Mouse (Mus musculus): ENCODE data around the gene Prkag1.
"Not testable (repeated sequence)": the region's sequence is repeated elsewhere in the genome, so short reads cannot be mapped to it uniquely, and the experiment has no call there.

Gene Prkag1

DNA sequence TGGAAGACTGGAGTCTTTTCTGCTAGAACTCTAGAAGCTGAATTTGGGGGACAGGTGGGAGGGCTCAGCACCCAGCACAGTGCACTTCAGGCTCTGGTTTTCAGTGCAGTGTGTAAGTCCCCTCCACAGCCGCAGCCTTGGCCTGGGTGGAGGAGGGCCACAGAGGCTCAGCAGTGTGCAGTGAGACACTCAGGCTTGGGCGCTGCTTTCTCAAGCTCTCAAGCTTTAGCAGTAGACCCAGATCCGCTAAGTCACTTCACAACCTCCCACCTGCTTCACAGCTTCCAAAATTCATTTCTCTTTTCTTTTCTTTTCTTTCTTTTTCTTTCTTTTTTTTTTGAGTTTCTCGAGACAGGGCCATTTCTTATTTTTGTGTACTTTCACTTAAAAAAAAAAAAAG is 10.4 kb downstream of the Prkag1 start:
- DNase-seq: no peak

DNA sequence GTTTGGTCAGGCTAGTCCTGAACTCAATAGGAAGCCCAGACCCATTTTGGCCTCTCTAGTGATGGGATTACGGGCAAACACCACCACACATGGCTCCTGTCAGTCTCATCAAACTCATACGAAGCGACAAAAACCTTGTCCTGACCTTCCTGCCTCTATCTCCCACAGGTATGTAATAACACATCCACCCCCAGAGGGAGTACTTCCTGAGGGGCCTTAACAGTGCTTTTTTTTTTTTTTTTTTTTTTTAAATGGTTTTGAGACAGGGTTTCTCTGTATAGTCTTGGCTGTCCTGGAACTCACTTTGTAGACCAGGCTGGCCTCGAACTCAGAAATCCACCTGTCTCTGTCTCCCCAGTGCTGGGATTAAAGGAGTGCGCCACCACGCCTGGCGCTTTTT is 13.2 kb downstream of the Prkag1 start:
- DNase-seq: no peak

DNA sequence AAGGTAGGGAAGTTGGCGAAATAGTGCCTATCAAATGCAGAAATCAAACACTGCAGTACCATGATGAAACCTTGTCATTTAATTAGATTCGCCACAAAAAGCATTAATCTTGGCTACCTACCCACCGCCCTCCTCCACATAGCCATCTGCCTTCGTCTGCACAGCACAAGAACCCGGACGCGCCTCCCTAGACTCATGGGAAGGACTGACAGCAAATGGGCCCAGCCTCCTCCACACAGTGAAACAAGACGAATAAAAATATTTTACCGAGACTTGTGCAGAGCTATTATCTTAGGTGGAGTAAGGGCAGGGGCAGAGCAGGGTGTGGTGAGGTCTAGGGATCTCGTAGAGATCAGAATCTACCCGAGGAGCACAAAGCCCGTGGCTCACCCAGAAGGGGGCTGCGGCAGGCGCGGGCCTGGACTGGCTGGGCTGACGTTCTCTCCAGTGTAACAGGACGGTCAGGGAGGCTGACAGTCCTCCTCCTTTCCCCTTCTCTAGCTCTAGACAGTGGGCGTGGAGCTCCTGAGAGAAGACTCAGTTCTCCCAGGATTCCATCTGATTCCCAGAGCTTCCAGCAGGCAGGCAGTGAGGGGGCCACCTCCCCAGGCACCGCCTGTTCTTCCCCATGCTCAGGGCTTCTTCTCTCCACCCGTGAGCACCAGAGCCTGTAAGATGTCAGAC is 18.4 kb downstream of the Prkag1 start:
- DNase-seq: no peak

DNA sequence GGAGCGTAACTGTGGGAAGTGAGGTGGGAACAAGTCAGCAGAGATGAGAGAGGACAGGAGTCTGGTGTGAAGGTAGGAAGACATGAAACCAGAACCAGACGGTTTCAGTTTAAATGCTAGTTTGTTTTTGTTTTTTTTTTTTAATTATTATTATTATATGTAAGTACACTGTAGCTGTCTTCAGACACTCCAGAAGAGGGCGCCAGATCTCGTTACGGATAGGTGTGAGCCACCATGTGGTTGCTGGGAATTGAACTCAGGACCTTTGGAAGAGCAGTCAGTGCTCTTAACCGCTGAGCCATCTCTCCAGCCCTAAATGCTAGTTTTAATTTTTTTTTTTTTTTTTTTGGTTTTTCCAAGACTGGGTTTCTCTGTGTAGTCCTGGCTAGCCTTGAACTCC is 21.1 kb downstream of the Prkag1 start:
- not testable (repeated sequence) for DNase-seq

DNA sequence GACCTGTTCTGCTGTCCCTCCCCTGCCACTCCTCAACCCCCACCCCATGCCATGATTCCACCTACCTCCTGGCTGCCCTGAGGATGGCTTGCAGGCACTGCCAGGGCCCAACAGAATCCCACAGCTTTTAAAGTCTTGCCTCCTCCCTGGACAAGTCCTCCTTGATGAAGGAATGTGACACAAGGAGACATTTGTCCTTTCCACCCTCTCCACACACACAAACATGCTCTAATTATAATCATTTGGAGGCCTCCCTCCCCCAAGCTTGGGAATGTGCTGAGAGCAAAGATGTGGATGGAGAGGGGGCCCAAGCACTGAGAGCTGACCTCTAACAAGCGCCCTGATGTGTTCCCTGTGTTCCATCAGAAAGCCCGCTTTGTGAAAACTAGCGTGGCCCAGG is 21.9 kb downstream of the Prkag1 start, which contains the start of gene Ddn:
Ddn (minus strand) TSS at position 101 of the 400 bp plus-strand sequence.
- DNase-seq: no peak

DNA sequence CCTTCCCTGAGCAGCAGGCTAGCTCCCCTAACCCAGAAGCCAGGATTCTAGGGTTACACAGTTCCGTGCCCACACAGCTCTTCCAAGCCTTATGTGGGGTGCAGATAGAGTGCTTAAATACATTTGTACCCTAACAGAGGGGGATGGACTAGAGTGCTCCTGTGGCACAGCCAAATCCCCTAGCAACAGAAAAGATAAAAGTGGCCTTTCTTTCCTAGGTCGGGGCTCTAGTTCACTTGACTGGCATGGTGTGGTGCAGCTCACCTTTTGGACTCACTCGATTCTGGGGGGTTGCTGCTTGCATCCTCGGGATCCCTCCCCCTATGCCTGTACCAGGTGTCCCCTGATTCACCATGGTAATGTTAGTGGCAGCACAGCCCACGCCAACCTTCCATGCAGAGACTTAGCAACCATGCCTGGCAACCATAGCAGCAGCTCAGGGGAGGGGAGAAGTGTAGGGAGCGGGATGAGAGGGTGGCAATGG is 22.6 kb downstream of the Prkag1 start:
- no peak for DNase-seq

DNA sequence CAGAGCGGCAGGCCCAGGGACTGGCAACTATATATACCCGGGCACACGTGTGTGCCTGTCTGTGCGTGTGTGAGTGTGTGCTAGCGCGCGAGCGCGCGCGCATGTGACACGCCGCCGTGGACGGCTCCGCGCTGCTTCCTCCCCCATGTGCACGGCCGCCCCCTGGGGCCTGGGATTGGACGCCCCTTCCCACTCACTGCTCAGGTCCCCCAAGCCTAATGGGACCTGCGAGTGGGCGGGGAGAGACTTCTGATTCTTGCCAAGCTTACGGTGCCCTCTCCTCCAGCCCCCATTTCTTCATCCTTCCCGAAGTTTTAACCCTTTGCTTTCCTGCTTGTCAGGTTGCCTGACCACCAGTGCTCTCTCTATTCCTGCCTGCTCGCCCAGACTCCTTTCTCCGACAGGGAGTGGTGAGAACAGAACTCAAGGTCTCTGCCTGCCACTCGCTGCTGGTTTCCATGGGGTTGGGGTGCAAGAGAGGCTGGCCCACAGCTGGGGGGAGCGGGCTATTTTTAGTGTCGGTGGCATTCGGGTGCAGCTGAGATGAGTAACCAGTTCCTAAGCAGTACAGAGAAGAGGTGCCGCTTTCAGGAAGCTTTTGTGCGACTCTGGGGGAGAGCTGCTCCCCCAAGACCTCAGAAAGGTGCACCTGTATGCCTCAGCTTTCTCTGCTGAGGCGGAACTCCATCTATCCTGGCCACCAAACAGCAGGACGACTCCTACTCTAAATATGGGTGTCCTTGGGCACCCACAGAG is 23.2 kb downstream of the Prkag1 start:
- DNase-seq: no peak

DNA sequence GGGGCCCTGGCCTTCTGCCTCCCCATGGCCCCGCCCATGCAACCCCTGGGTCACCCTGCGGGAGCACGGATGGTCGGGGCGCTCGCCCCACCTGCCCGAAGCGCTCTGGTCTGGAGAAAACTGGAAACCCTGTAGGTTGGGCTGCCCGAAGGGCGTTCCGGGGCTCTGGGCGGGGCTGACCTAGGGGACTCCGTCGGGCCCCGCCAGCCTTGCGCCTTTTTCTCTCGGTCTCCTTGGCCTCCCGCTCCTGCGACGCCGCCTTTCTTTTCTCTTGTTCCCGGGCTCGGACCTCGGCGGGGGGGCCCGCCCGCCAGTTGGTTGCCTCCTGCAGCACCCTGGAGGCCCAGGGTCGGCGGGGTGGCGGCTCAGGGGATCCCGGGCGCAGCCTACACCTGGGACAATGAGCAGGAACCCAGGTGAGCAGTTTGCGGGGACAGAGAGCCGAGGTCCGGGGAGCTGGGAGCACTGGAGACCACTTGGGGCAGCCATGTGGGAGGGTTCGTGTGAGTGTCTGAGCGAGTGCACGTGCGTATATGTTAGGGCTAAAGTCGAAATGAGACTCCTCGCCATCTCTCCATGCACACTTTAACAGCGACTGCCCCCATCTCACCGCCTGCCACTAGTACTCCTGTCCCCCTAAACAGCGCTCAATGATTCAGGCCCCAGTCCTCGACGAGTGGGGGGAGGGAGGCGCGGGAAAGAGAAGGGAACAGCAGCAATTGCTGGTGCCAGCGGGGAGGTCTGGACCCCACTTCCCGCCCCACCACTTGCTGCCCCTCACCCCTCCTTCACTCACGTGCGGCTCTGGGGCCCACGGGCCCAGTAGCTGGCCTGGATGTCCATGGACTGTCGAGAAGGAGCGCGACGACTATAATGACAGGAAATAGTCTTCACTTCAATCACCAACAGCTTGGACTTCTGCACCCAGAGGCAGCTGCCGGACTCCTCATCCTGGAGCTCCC is 24.2 kb downstream of the Prkag1 start:
- DNase-seq: no peak

DNA sequence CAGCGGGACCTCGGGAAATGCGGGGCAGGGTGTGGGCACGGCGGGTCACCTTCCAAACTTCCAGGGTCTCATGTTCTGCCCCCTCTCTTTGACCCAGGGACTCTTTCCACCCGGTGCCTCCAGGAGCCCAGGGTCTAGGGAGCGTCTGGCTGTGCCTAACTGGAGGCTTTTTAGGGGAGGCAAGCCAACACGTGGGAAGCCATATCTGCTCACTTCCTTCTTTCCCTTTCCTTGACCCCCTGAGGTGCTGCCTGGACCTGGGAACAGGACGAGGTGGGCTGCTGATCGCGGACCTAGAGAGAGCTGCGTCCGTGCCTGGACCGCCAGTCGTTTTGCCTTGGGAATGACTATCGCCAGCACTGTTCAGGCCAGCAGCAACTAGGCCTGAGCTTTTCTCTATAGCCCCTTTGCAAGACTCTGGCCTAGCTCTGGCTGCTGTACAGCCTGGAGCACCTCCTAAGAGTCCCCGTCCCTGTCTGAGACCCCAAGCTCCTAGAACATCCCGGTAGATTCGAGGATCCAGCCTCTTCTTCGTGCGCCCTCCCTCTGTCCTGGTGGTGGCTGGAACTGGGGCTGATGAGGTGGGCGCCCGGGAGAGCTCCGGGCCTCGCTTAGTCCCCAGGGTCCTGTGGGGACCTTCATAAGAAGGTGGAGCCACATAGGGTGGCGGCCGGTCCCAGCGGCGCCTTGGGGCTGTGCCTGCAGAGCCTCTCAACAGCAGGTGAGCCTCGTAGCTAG is 25.1 kb downstream of the Prkag1 start:
- no peak for DNase-seq

DNA sequence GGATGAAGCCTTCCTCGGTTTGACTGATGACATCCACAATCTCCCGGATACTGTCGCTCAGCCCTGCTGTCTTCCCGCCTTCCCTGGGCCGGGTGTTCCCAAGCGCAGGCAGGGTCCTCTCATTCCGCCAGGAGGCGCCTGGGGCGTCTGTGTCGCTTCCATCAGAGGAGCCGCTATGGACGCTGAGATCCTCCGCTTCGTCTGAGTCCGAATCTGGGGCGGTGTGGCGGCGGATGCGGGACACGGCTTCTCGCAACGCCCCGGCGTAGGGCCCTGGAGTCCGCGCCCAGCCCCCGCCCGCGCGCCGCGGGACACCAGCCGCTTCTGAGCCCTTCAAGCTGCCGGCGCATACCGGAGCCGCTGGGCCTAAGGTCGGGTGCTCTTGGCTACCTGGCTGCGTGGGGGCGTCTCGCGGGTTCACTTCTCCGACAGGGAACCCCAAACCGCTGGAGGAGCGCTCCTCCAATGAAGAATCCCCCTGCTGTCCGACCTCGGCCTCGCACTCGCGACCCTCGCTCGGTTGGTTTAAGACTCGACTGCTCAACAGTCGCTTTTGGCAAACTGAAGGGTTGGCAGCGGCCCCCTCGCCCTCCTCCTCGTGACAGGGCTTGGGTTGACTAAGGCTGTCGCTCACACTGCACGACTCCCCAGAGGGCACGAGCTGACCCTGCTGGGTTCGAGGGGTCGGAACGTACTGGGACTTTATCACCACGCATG is 25.8 kb downstream of the Prkag1 start:
- DNase-seq: peak; percentile 50

DNA sequence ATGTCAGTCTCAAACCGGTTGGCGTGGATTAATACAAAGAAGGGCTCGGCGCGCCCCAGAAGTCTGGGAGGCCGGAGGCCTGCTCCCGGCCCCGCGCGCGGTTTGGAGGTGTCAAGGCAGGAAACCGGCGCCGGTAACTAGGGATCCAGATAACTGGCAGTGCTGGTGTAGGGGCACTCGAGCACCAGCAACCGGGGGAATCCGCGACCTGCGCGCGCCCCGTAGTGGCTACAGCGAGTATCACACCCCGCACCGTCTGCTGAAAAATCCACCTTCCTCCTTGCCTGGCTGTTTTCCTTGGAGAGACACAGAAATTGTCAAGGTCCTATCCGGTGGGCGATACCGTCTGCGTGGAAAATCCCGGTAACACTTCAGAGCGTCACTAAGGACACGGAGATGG is 27.3 kb downstream of the Prkag1 start:
- DNase-seq: peak; percentile 81

DNA sequence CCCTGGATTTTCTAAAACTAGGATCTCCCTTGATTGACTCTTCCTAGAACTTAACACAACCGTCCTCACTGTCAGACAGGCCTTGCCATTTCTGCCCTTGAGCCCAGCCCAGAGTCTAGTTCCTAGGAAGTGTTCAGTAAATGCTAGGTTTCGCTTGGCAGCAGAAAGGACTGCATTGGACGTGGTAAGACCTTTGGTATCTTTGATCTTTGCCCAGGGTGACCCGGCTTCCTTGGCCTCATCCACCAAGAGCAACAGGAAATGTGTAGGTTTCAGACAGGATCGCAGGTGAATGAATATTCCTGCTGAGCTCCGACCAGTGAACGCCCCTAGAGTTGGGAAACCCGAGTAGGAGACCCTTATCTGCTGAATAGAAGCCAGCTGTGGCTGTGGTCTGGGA is 28.4 kb downstream of the Prkag1 start:
- no peak for DNase-seq

DNA sequence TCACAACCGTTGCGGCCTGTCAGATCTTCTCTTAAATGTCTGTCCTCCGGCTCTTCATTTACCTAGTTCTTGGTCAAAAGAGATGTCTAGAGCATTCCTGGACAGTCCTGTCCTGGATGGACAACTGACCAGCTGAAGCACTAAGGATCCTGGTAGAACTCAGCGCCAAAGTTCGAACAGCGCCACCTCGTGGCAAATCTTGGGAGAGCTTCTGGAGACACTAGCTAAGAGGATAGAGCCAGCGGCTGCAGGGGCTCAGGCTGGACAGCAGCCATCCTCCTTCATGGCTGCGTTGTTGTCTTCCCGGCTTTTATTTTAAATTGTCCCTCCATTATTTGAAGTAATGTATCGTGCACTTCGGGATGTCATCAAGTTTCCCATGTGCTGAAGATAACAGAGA is 31.9 kb downstream of the Prkag1 start:
- DNase-seq: peak; percentile 61

DNA sequence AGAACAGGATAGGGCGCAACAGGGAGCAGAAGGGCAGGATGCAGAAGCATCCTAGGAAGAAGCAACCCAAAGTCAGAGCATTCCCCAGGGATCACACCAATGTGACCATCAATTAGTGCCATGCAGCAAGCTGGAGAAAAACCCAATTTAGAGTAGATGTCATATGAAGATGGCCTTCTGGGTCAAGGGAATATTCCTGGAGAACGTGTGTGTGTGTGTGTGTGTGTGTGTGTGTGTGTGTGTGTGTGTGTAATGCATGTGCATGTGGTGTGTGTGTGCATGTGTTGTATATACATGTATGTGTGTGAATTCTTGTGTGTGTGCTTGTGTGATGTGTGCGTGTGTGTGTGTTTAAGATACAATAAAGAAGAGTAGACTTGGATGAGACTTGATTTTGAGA is 32.4 kb downstream of the Prkag1 start:
- DNase-seq: no peak

DNA sequence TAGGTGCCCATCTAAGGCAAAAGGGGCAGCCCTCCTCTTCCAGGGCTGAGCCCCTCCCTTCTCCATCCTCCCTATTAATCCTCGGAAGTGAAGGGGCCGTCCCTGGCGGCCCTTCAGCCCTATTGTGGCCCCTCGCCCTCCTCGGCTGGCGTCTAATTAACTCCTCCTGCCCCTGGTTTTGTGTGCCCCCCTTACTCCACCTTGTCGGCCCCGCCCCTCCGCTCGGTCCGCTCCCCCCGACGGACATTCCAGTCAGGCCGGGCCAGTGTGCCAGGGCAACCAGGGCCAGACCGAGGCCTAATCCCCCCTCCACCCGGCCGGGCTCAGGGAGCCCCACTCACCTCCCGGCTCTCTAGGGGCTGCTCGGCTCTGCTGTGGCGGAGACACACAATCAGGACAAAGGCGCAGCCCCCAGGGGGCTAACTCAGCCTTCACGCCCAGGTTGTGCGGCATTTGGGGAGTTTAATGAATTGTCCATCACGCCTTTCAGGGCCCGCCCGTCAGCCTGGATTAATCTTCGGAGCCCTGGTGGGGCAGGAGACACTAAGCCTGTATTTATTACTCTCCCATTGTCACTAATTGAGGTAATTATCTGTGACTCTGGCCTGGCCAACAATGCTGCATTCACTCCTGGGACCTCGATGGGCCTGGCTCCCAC is 33.4 kb downstream of the Prkag1 start:
- no peak for DNase-seq

DNA sequence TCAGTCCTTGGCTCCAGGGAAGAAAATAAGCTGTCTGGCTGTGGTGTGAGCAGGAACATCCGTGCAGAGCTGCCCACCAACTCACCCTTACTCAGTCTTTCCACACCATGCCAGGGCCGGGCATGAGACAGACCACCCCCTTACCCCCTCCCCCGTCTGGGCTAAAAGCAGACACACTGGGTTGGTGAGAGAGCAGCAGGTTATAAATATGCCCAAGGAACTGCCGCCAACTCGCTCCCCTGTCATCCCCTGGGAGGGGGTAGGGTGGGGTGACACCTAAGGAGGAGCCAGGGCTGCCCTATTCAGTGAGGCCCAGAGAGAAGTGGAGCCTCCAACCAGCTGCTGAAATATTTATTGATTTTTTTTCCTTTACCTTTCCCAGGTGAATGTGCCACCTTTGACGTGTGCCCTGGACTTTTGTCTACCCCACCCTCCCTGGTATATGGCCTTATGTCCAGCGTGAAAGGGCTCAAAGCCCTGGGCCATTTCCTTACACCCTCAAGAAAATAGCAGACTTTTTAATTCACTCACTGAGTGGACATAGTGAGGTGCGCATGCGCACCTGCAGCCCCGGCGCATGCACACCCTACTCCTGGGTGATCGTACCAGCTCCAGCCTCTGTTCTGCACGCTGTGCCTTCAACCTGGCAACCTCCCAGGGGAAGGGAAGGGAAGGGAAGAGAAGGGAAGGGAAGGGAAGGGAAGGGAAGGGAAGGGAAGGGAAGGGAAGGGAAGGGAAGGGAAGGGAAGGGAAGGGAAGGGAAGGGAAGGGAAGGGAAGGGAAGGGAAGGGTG is 34.3 kb downstream of the Prkag1 start:
- DNase-seq: no peak

DNA sequence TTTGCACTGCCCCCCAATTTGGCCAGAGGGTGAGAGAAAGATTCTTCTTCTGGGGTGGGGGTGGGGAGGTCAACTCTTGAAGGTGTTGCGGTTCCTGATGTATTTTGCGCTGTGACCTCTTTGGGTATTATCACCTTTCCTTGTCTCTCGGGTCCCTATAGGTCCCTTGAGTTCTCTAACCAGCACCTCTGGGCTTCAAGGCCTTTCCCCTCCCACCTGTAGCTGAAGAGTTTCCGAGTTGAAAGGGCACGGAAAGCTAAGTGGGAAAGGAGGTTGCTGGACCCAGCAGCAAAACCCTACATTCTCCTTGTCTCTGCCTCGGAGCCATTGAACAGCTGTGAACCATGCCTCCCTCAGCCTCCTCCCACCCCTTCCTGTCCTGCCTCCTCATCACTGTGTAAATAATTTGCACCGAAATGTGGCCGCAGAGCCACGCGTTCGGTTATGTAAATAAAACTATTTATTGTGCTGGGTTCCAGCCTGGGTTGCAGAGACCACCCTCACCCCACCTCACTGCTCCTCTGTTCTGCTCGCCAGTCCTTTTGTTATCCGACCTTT is 38.1 kb downstream of the Prkag1 start:
- DNase-seq: no peak

DNA sequence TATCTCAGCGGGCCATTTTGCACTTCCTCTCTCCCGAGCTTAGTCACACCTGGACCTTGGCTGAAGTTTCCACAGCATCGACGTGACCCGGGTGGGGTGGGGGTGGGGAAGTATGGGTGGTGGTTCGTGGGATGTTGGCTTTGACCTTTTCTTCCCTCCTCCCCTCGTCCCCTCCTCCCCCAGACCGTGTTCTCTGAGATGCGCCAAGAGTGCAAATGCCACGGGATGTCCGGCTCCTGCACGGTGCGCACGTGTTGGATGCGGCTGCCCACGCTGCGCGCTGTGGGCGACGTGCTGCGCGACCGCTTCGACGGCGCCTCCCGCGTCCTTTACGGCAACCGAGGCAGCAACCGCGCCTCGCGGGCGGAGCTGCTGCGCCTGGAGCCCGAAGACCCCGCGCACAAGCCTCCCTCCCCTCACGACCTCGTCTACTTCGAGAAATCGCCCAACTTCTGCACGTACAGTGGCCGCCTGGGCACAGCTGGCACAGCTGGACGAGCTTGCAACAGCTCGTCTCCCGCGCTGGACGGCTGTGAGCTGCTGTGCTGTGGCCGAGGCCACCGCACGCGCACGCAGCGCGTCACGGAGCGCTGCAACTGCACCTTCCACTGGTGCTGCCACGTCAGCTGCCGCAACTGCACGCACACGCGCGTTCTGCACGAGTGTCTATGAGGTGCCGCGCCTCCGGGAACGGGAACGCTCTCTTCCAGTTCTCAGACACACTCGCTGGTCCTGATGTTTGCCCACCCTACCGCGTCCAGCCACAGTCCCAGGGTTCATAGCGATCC is 38.9 kb downstream of the Prkag1 start:
- no peak for DNase-seq

DNA sequence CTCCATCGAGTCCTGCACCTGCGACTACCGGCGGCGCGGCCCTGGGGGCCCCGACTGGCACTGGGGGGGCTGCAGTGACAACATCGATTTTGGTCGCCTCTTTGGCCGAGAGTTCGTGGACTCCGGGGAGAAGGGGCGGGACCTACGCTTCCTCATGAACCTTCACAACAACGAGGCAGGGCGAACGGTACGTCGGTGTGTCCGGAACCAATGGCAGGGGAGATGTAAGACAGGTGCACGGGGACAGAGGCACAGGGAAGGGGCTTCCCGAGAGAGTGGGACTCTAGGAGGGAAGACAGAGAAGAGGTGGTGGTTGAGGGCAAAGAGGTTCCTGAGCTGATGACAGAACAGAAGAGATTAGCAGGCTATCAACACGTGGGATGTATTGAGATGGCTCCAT is 39.5 kb downstream of the Prkag1 start:
- no peak for DNase-seq
